1 mouse cellular context compared by ENCODE assay signal in the genomic region with DNA sequence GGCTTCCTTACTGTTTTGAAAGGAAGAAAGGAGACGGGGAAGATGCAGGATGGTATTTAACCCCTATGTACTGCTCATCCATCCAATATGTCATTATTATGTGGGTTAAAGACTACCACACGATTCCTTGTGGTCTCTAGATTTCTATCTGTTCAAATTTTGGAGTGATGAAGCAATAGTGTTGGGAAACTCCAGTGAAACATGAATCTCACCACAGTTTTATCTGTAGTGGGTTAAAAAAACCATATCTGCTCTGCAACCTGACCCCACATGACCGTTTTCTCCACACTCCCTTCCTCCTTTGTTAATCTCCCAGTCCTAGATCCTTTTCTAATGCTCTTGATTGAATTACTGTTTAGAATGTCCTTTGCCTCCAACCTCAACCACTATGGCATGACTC.
A peak's percentile ranks its signal among the peaks of the same experiment; 100 is the strongest.
TF ChIP-seq lines count a peak whose summit lies in the region.

No protein-coding gene starts in this region.

TF ChIP-seq in MEL, 35 proteins besides CTCF, POLR2A, EP300 and RAD21 (continued from another document):
- TF ChIP-seq MEF2A (IDR thresholded peaks at IDR 0.05; ENCODE audit: extremely low read depth, insufficient replicate concordance, low read depth, low read length, poor library complexity, severe bottlenecking) (no peak), CHD2 (IDR thresholded peaks at IDR 0.05; ENCODE audit: low read length) (no peak), ZNF384 (IDR thresholded peaks at IDR 0.05; ENCODE audit: low read depth, low read length) (no peak; the same call in 1 of the 2 replicates), SIN3A (IDR thresholded peaks at IDR 0.05; ENCODE audit: low read length) (no peak), USF1 (IDR thresholded peaks at IDR 0.05; ENCODE audit: low read depth, low read length) (peak; percentile 32; the same call in 1 of the 2 replicates), MAFK (IDR thresholded peaks at IDR 0.05; ENCODE audit: borderline replicate concordance, low read depth, low read length) (no peak), USF2 (IDR thresholded peaks at IDR 0.05; ENCODE audit: borderline replicate concordance in 1 of 2, insufficient read depth in 1 of 2, low read depth in 1 of 2, low read length in 2 of 2) (no peak), E2F4 (IDR thresholded peaks at IDR 0.05; ENCODE audit: borderline replicate concordance, low read depth, low read length) (no peak)
TF ChIP-seq in MEL: peak in this region for 4.
